In the genomic region with DNA sequence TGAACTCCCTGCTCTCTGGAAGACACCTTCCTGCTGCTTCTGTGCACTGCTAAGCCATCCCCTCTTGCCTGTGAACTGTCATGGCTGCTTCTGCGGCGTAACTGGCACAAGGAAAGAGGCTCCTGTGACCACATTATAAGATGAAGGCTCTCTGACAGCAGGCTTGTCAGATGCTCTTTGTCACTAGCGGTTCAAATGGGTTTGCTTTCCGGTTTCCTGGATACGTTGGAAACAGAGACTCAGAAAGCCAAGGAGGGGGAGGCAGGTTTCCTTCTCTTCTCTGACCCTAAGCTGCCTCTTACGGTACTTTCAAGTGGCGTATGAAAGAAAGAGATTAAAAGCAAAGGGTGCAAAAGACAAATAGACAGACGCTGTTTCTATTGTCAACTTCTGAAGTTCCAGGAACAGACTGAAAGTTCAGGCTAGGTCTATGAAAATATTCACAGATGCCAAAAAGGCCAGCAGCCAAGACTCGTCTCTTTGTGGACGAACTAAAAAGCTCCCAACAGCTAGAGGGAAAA, we compare ENCODE assay signal across 9 mouse cellular contexts.
DNase-seq lines count a peak whose midpoint lies in the region; ATAC-seq lines count a peak whose summit lies in the region.
"Had no signal": no experiment of that assay in that cellular context is flagged by ENCODE, and none has a peak within 500 bp of the region (broad histone marks: within the 10 kb centered on the region; RNA-seq: fewer than 3 reads in every experiment).

No protein-coding gene starts in this region.

- H3K36me3 ChIP-seq in kidney, embryonic 14.5 days (ENCODE audit: control insufficient read depth, insufficient read depth, low read length): no peaks in the 10 kb centered on the region
- H3K36me3 ChIP-seq in midbrain, embryonic 13.5 days: no peaks in the 10 kb centered on the region
- H3K36me3 ChIP-seq: embryonic facial prominence, embryonic 13.5 days had no signal

- no peak overlapping the region for H3K9ac ChIP-seq in kidney, embryonic 14.5 days (ENCODE audit: low read depth, low read length)
- 0 out of 2 replicates have a peak overlapping the region, but pooled peaks have one; percentile 0 for H3K9ac ChIP-seq in midbrain, embryonic 13.5 days (replicated peaks)
- H3K9ac ChIP-seq: embryonic facial prominence, embryonic 13.5 days had no signal

- 39% methylated on average over 10 of the region's 10 CpGs for WGBS in kidney, embryonic 14.5 days
- WGBS in midbrain, embryonic 13.5 days: 17% methylated on average over 10 of the region's 10 CpGs

- no peak overlapping the region for H3K27ac ChIP-seq in kidney, embryonic 14.5 days (ENCODE audit: low read depth, low read length)
- peak overlapping the region; percentile 35; the same call in 1 of the 2 replicates for H3K27ac ChIP-seq in midbrain, embryonic 13.5 days
- H3K27ac ChIP-seq: embryonic facial prominence, embryonic 13.5 days had no signal

- no peak overlapping the region for H3K4me3 ChIP-seq in kidney, embryonic 14.5 days (ENCODE audit: low read length)
- peak overlapping the region; percentile 8 for H3K4me3 ChIP-seq in midbrain, embryonic 13.5 days (replicated peaks)
- H3K4me3 ChIP-seq: embryonic facial prominence, embryonic 13.5 days had no signal

- intact Hi-C loops in gastrocnemius, postnatal 14 days (cut with DNase I; ENCODE audit: low total_unique reads): loop anchor here (5.0 kb wide), 1 partner anchor 181 kb away; no protein-coding TSS in a partner anchor

- H3K4me2 ChIP-seq in kidney, embryonic 14.5 days (replicated peaks; ENCODE audit: low read depth, low read length): peak overlapping the region; percentile 13; the same call in 1 of the 2 replicates
- peak overlapping the region; percentile 40 for H3K4me2 ChIP-seq in midbrain, embryonic 13.5 days (replicated peaks)
- H3K4me2 ChIP-seq: embryonic facial prominence, embryonic 13.5 days had no signal

- ATAC-seq in kidney, embryonic 14.5 days (ENCODE audit: low FRiP score, low TSS enrichment): no peak
- peak; percentile 73; the same call in 1 of the 2 replicates for ATAC-seq in midbrain, embryonic 13.5 days

- no peaks in the 10 kb centered on the region for H3K9me3 ChIP-seq in kidney, embryonic 14.5 days (ENCODE audit: control insufficient read depth, low read length)
- H3K9me3 ChIP-seq in midbrain, embryonic 13.5 days: no peaks in the 10 kb centered on the region
- H3K9me3 ChIP-seq: embryonic facial prominence, embryonic 13.5 days had no signal

- no peaks in the 10 kb centered on the region for H3K4me1 ChIP-seq in kidney, embryonic 14.5 days (ENCODE audit: control insufficient read depth, insufficient read depth, low read length)
- H3K4me1 ChIP-seq in midbrain, embryonic 13.5 days (replicated peaks): peaks cover 8% of the 10 kb centered on the region; the same call in 1 of the 2 replicates
- H3K4me1 ChIP-seq: embryonic facial prominence, embryonic 13.5 days had no signal

- DNase-seq in gastrocnemius, adult 18-20 months (ENCODE audit: low spot score): peak; percentile 11
- DNase-seq in gastrocnemius, postnatal 14 days: no peak
- DNase-seq in cerebellum, adult 11-12 months: peak; percentile 16
- DNase-seq in heart, adult 9 months (ENCODE audit: low spot score in 2 of 2): peak; percentile 41 to 52
- DNase-seq in ovary, postnatal 10 days (ENCODE audit: low spot score): no peak
- no peak for DNase-seq in gastrocnemius, postnatal 4 days (ENCODE audit: low spot score in 2 of 2)

- H3K27me3 ChIP-seq in kidney, embryonic 14.5 days (ENCODE audit: control insufficient read depth, insufficient read depth, low read length): no peaks in the 10 kb centered on the region
- no peaks in the 10 kb centered on the region for H3K27me3 ChIP-seq in midbrain, embryonic 13.5 days
- H3K27me3 ChIP-seq: embryonic facial prominence, embryonic 13.5 days had no signal

Comparison
In these comparisons a context has a peak if more than half of its experiments do, and no peak if none do; other contexts are left out.
1. DNase-seq: peak in gastrocnemius, adult 18-20 months (single experiment), cerebellum, adult 11-12 months (single experiment) and heart, adult 9 months (2 of 2); none in gastrocnemius, postnatal 14 days (single experiment), ovary, postnatal 10 days (single experiment) and gastrocnemius, postnatal 4 days (0 of 2).